Mouse (Mus musculus): Measurements from ENCODE around the gene Tgfb2. TPM values are rescaled to one million over a fixed set of nuclear protein-coding genes. Genes with fewer than 3 reads are reported as not detected.
A peak's percentile ranks its signal among the peaks of the same experiment; 100 is the strongest.

Tgfb2 gene
- polyA plus RNA-seq, 1 experiment from 2014 or later: 20.5 TPM

- Histone ChIP-seq H3K27ac (no peak overlapping the region), H3K4me3 (replicated peaks) (no peak overlapping the region), H3K4me2 (no peak overlapping the region), H3K9me3 (no peaks in the 10 kb centered on the region), H3K27me3 (no peaks in the 10 kb centered on the region), H3K4me1 (peaks cover 11% of the 10 kb centered on the region; the same call in 1 of the 2 replicates), H3K36me3 (replicated peaks) (no peaks in the 10 kb centered on the region), H3K9ac (no peak overlapping the region)
- 90% methylated on average over 6 of the region's 6 CpGs for WGBS
- no peak for ATAC-seq (ENCODE audit: low FRiP score)
These were observed 74.3 kb downstream of the Tgfb2 start for GRCm38 (mm10) chr1:186631457-186631856.

- no peak for ATAC-seq (ENCODE audit: low FRiP score)
- Histone ChIP-seq H3K27ac (no peak overlapping the region), H3K27me3 (no peaks in the 10 kb centered on the region), H3K36me3 (replicated peaks) (no peaks in the 10 kb centered on the region), H3K9ac (no peak overlapping the region), H3K4me3 (replicated peaks) (no peak overlapping the region), H3K4me2 (no peak overlapping the region), H3K4me1 (peaks cover 11% of the 10 kb centered on the region; the same call in 1 of the 2 replicates), H3K9me3 (no peaks in the 10 kb centered on the region)
- WGBS: 83% methylated on average over 5 of the region's 5 CpGs
These were observed 74.8 kb downstream of the Tgfb2 start for GRCm38 (mm10) chr1:186630971-186631370.

- WGBS: 90% methylated on average over 7 of the region's 7 CpGs
- ATAC-seq (ENCODE audit: low FRiP score): no peak
These were observed 78.3 kb downstream of the Tgfb2 start for GRCm38 (mm10) chr1:186627451-186627995.

GRCm38 (mm10) chr1:186624474-186624873 is 81.3 kb downstream of the Tgfb2 start:
- no peak overlapping the region for H3K4me3 ChIP-seq (replicated peaks)
- WGBS: 65% methylated on average over 5 of the region's 5 CpGs
- no peak overlapping the region for H3K27ac ChIP-seq
- no peaks in the 10 kb centered on the region for H3K27me3 ChIP-seq
- no peak overlapping the region for H3K4me2 ChIP-seq
- no peaks in the 10 kb centered on the region for H3K9me3 ChIP-seq
- no peak for ATAC-seq (ENCODE audit: low FRiP score)
- H3K36me3 ChIP-seq (replicated peaks): no peaks in the 10 kb centered on the region
- no peaks in the 10 kb centered on the region for H3K4me1 ChIP-seq
- H3K9ac ChIP-seq: no peak overlapping the region

More at GRCm38 (mm10) chr1:186627451-186627995, 78.3 kb downstream of the Tgfb2 start:
- H3K4me3 ChIP-seq (replicated peaks): no peak overlapping the region
- H3K4me2 ChIP-seq: no peak overlapping the region
- no peak overlapping the region for H3K27ac ChIP-seq
- H3K36me3 ChIP-seq (replicated peaks): no peaks in the 10 kb centered on the region
- no peaks in the 10 kb centered on the region for H3K27me3 ChIP-seq
- no peak overlapping the region for H3K9ac ChIP-seq
- H3K9me3 ChIP-seq: no peaks in the 10 kb centered on the region
- H3K4me1 ChIP-seq: no peaks in the 10 kb centered on the region

GRCm38 (mm10) chr1:186621812-186622211 is 84.0 kb downstream of the Tgfb2 start:
- Histone ChIP-seq H3K27ac (no peak overlapping the region), H3K36me3 (replicated peaks) (no peaks in the 10 kb centered on the region), H3K4me3 (replicated peaks) (no peak overlapping the region), H3K27me3 (no peaks in the 10 kb centered on the region), H3K4me2 (no peak overlapping the region), H3K9ac (no peak overlapping the region), H3K4me1 (no peaks in the 10 kb centered on the region), H3K9me3 (no peaks in the 10 kb centered on the region)
- 93% methylated on average over 3 of the region's 3 CpGs for WGBS
- ATAC-seq (ENCODE audit: low FRiP score): no peak

- H3K4me3 ChIP-seq (replicated peaks): no peak overlapping the region
- H3K36me3 ChIP-seq (replicated peaks): no peaks in the 10 kb centered on the region
- WGBS: 87% methylated on average over 6 of the region's 6 CpGs
- no peaks in the 10 kb centered on the region for H3K9me3 ChIP-seq
- no peak overlapping the region for H3K4me2 ChIP-seq
- no peak for ATAC-seq (ENCODE audit: low FRiP score)
- H3K27me3 ChIP-seq: no peaks in the 10 kb centered on the region
- H3K27ac ChIP-seq: no peak overlapping the region
- no peaks in the 10 kb centered on the region for H3K4me1 ChIP-seq
- no peak overlapping the region for H3K9ac ChIP-seq
These were observed 87.5 kb downstream of the Tgfb2 start for GRCm38 (mm10) chr1:186618285-186618684.

- WGBS: 95% methylated on average over 2 of the region's 2 CpGs
- ATAC-seq (ENCODE audit: low FRiP score): no peak
- Histone ChIP-seq H3K36me3 (replicated peaks) (no peaks in the 10 kb centered on the region), H3K9ac (no peak overlapping the region), H3K27me3 (no peaks in the 10 kb centered on the region), H3K4me2 (no peak overlapping the region), H3K9me3 (no peaks in the 10 kb centered on the region), H3K4me1 (peaks cover 13% of the 10 kb centered on the region), H3K27ac (no peak overlapping the region), H3K4me3 (replicated peaks) (no peak overlapping the region)
These were observed 94.4 kb downstream of the Tgfb2 start for GRCm38 (mm10) chr1:186611371-186611770.

- Histone ChIP-seq H3K9ac (no peak overlapping the region), H3K36me3 (replicated peaks) (no peaks in the 10 kb centered on the region), H3K4me2 (no peak overlapping the region), H3K4me1 (peaks cover 13% of the 10 kb centered on the region), H3K9me3 (no peaks in the 10 kb centered on the region), H3K27ac (0 out of 2 replicates have a peak overlapping the region, but pooled peaks have one; percentile 42), H3K4me3 (replicated peaks) (no peak overlapping the region), H3K27me3 (no peaks in the 10 kb centered on the region)
- 92% methylated on average over 5 of the region's 5 CpGs for WGBS
- no peak for ATAC-seq (ENCODE audit: low FRiP score)
These were observed 95.3 kb downstream of the Tgfb2 start for GRCm38 (mm10) chr1:186610481-186610880.

- 12% methylated on average over 9 of the region's 10 CpGs for WGBS
- Histone ChIP-seq H3K4me3 (replicated peaks) (peak overlapping the region; percentile 5; the same call in 1 of the 2 replicates), H3K9ac (no peak overlapping the region)
These were observed 96.0 kb downstream of the Tgfb2 start for GRCm38 (mm10) chr1:186609793-186610233.

GRCm38 (mm10) chr1:186608116-186608515 is 97.7 kb downstream of the Tgfb2 start:
- no peak for ATAC-seq (ENCODE audit: low FRiP score)
- Histone ChIP-seq H3K36me3 (replicated peaks) (no peaks in the 10 kb centered on the region), H3K9me3 (no peaks in the 10 kb centered on the region), H3K27me3 (no peaks in the 10 kb centered on the region), H3K4me1 (peaks cover 13% of the 10 kb centered on the region), H3K9ac (no peak overlapping the region), H3K27ac (no peak overlapping the region), H3K4me3 (replicated peaks) (no peak overlapping the region), H3K4me2 (no peak overlapping the region)
- 92% methylated on average over 3 of the region's 3 CpGs for WGBS

More at GRCm38 (mm10) chr1:186609793-186610233, 96.0 kb downstream of the Tgfb2 start:
- no peaks in the 10 kb centered on the region for H3K36me3 ChIP-seq (replicated peaks)
- H3K4me1 ChIP-seq: peaks cover 13% of the 10 kb centered on the region
- peak overlapping the region; percentile 42 for H3K4me2 ChIP-seq
- ATAC-seq (ENCODE audit: low FRiP score): peak; percentile 69
- no peaks in the 10 kb centered on the region for H3K9me3 ChIP-seq
- no peaks in the 10 kb centered on the region for H3K27me3 ChIP-seq
- peak overlapping the region; percentile 42; the same call in 1 of the 2 replicates for H3K27ac ChIP-seq

GRCm38 (mm10) chr1:186605635-186606034 is 100.2 kb downstream of the Tgfb2 start:
- Histone ChIP-seq H3K4me2 (no peak overlapping the region), H3K36me3 (replicated peaks) (no peaks in the 10 kb centered on the region), H3K9me3 (no peaks in the 10 kb centered on the region), H3K27me3 (no peaks in the 10 kb centered on the region), H3K9ac (no peak overlapping the region), H3K4me3 (replicated peaks) (no peak overlapping the region), H3K27ac (no peak overlapping the region), H3K4me1 (peaks cover 16% of the 10 kb centered on the region)
- ATAC-seq (ENCODE audit: low FRiP score): no peak
- WGBS: 72% methylated on average over 2 of the region's 2 CpGs

GRCm38 (mm10) chr1:186604124-186604523 is 101.7 kb downstream of the Tgfb2 start:
- 90% methylated on average over 5 of the region's 5 CpGs for WGBS
- Histone ChIP-seq H3K4me3 (replicated peaks) (no peak overlapping the region), H3K4me1 (peaks cover 3% of the 10 kb centered on the region), H3K27ac (no peak overlapping the region), H3K9ac (no peak overlapping the region), H3K9me3 (no peaks in the 10 kb centered on the region), H3K27me3 (no peaks in the 10 kb centered on the region), H3K4me2 (no peak overlapping the region), H3K36me3 (replicated peaks) (no peaks in the 10 kb centered on the region)
- no peak for ATAC-seq (ENCODE audit: low FRiP score)

- Histone ChIP-seq H3K9ac (no peak overlapping the region), H3K4me2 (no peak overlapping the region), H3K9me3 (no peaks in the 10 kb centered on the region), H3K27me3 (no peaks in the 10 kb centered on the region), H3K4me1 (no peaks in the 10 kb centered on the region), H3K27ac (no peak overlapping the region), H3K4me3 (replicated peaks) (no peak overlapping the region), H3K36me3 (replicated peaks) (no peaks in the 10 kb centered on the region)
- 83% methylated on average over 2 of the region's 2 CpGs for WGBS
- no peak for ATAC-seq (ENCODE audit: low FRiP score)
These were observed 117.6 kb downstream of the Tgfb2 start for GRCm38 (mm10) chr1:186588226-186588625.
